Mouse (Mus musculus) hindbrain, embryonic 14.5 days (tissue): ENCODE data around the gene Zscan20. TPM values are rescaled to one million over a fixed set of nuclear protein-coding genes. Genes with fewer than 3 reads are reported as not detected.
A peak's percentile ranks its signal among the peaks of the same experiment; 100 is the strongest.
"Not testable (repeated sequence)": the region's sequence is repeated elsewhere in the genome, so short reads cannot be mapped to it uniquely, and the experiment has no call there.

Source experiments
- ATAC-seq: fragments of 200-750 bp; cut with Nextera tagmentation; 2 replicates; pipeline ENCODE4 v1.8.0; 2017; ENCODE audit warnings: moderate number of reproducible peaks, mild to moderate bottlenecking, moderate TSS enrichment, moderate library complexity; ENCODE audit not compliant: low FRiP score
- DNase-seq: peaks from one replicate; pipeline ENCODE4 v3.0.0-alpha.2; 2015; ENCODE audit warnings: low spot score
- H3K27ac ChIP-seq: fragments of 300-500 bp; sonication (generic); 2 replicates; pipeline ENCODE4 v1.5.1; 2014; ENCODE audit warnings: mild to moderate bottlenecking, moderate library complexity
- H3K27me3 ChIP-seq: fragments of 300-500 bp; sonication (generic); 2 replicates; pipeline ENCODE4 v1.6.1; 2014; ENCODE audit warnings: mild to moderate bottlenecking, low read length, mixed read lengths; ENCODE audit not compliant: control insufficient read depth, insufficient read depth
- H3K36me3 ChIP-seq: fragments of 300-500 bp; sonication (generic); replicated peaks from 2 replicates; pipeline ENCODE4 v1.6.1; 2014; ENCODE audit not compliant: control insufficient read depth, insufficient read depth
- H3K4me1 ChIP-seq: fragments of 300-500 bp; sonication (generic); replicated peaks from 2 replicates; pipeline ENCODE4 v1.6.1; 2014; ENCODE audit warnings: antibody characterized with exemption, low read length, mixed read lengths; ENCODE audit not compliant: control insufficient read depth, insufficient read depth
- H3K4me2 ChIP-seq: fragments of 300-500 bp; sonication (generic); replicated peaks from 2 replicates; pipeline ENCODE4 v1.6.1; 2014; ENCODE audit warnings: mild to moderate bottlenecking, moderate library complexity
- H3K4me3 ChIP-seq: fragments of 300-500 bp; sonication (generic); replicated peaks from 2 replicates; pipeline ENCODE4 v1.5.1; 2014; ENCODE audit warnings: mild to moderate bottlenecking, low read length
- H3K9ac ChIP-seq: fragments of 300-500 bp; sonication (generic); 2 replicates; pipeline ENCODE4 v1.6.1; 2014
- H3K9me3 ChIP-seq: fragments of 300-500 bp; sonication (generic); 2 replicates; pipeline ENCODE4 v1.6.1; 2016; ENCODE audit warnings: low read length; ENCODE audit not compliant: control insufficient read depth
- WGBS: fragments of 180-500 bp; shearing (Covaris S2); extraction: QIAGEN DNeasy Blood & Tissue Kit; methylation state at CpG from one replicate; pipeline ENCODE4 v1.1.7; 2014; 5-methylcytosine and 5-hydroxymethylcytosine counted together
- polyA plus RNA-seq: library from polyadenylated mRNA; unstranded; fragments of >200 nt; fragmentation: Nextera tagmentation; extraction: Ambion mirVana; gene quantifications from 2 replicates; pipeline ENCODE4 v1.2.1, GENCODE M21; 2014

The Zscan20 gene
- polyA plus RNA-seq, 1 experiment from 2014 or later, result 3.4 TPM

DNA sequence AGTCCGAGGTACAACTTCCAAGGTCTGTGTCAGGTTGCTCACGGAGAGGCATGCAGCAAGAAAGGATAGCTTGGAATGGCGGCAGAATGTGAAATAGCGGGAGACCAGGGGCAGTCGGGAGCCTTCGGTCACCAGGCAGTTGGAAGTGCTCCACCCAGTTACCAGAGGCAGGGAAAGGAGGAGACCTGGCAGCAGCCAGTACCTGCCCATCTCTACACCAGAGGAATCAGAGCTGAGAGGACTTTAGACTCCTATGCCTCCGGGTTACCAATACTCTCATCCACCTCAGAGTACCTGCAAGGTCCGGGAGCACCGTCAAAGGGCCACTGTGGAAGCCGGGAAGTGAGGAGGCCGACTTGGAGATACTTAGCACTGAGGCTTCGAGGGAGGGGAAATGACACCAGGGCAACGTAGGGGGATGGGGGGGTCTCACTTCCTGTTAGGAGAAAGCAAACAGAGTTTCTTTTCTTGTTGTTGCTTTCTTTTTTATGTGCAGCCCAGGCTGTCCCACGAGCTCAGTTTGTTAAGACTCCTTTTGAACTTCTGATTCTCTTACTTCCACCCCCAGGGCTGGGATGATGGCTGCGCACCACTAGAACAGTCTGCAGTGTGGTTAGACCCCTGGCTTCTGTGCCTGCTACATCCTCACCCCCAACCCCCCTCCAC, 8.5 kb upstream of the Zscan20 start, which contains the start of gene Tlr12:
TSS of gene Tlr12 (minus strand) at position 374 of the 666 bp plus-strand sequence.
- Histone ChIP-seq H3K4me2 (no peak within 1 kb of the TSS), H3K36me3 (no peaks in the 10 kb centered on the region), H3K27me3 (no peaks in the 10 kb centered on the region), H3K4me1 (no peaks in the 10 kb centered on the region), H3K4me3 (no peak within 1 kb of the TSS), H3K9me3 (no peaks in the 10 kb centered on the region), H3K27ac (no peak within 1 kb of the TSS), H3K9ac (no peak within 1 kb of the TSS)
- ATAC-seq, result no peak
- 83% methylated on average over 15 of the region's 15 CpGs for WGBS
- DNase-seq, result no peak

DNA sequence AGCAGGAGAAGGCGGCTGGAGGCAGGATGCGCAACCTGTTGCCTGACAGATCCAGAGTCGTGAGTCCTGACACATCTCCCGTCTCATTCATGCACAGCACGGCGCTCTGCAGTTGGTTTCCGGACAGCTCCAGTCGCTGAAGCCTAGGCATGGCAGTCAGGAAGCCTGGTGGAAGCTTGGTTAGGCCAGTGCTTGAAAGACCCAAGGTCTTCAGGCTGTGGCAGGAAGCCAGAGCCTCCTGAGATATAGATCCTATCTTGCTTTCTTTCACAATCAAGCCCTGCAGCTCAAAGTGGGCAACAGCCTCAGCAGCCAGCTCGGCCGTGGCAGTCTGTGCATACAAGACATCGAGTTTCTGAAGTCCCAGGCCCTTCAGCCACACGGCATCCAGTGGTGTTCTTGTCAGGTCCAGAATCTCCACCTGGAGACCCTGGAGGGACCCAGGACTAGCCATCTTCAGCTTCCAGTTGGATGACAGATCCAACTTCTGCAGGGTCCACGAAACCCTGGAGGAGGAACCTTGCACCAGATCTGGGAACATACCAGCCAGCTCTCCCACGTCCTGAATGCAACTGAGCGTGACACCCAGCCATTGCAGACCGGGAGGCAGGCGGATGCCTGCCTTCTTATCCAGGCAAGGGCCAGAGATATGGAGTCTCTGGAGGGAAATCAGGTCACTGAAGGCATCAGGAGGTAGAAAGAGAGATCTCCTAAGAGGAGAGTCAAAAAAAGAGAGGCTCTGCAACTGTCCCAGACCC, 7.6 kb upstream of the Zscan20 start:
- DNase-seq, result no peak
- H3K27me3 ChIP-seq, result no peaks in the 10 kb centered on the region
- no peaks in the 10 kb centered on the region for H3K9me3 ChIP-seq
- H3K4me1 ChIP-seq, result no peaks in the 10 kb centered on the region
- H3K36me3 ChIP-seq, result no peaks in the 10 kb centered on the region
- H3K4me2 ChIP-seq, result no peak overlapping the region
- H3K9ac ChIP-seq, result no peak overlapping the region
- 67% methylated on average over 17 of the region's 17 CpGs for WGBS
- ATAC-seq, result no peak
- no peak overlapping the region for H3K4me3 ChIP-seq
- no peak overlapping the region for H3K27ac ChIP-seq

DNA sequence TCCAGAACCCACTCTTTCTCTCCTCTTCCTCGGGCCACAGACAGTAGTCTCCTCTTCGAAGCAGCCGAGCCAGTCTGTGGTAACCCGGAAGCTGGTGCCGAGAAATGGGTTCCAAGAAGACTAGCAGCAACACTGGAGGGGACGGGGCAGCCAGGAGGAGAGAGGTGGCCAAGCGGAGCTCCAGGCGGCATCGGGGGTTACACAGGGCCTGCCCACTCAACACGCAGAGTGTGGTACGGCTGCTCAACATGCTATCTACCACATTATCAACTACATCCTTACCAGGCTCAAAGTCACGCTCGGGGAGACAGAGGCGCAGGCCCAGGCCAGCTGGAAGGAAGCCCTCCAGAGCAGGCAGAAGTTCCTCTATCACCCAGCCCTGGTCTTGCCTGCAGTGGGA, 5.9 kb upstream of the Zscan20 start:
- Histone ChIP-seq H3K27ac (no peak overlapping the region), H3K4me1 (no peaks in the 10 kb centered on the region), H3K36me3 (no peaks in the 10 kb centered on the region), H3K9me3 (no peaks in the 10 kb centered on the region), H3K9ac (no peak overlapping the region), H3K4me2 (no peak overlapping the region), H3K4me3 (no peak overlapping the region), H3K27me3 (no peaks in the 10 kb centered on the region)
- ATAC-seq (no peak), DNase-seq (no peak)
- WGBS, result 97% methylated on average over 14 of the region's 14 CpGs

DNA sequence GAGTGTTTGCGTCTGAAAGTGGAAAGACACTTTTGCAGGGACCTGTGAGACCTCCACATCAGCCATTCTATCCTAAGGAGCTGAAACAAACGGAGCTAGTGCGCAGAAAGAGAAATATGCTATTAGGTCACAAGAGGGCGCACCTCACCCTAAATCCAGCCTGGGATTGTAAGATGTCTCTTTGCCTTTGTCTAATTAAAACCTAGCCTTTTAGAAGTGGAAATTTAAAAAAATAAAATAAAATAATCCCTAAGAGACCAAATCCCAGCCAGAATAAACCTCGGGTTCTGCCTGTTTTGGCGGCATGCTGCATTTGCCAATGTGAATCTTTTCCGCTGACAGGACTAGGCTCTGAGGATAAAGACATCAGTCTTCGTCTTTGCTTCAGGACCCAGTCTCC, 3.4 kb upstream of the Zscan20 start:
- WGBS, result 21% methylated on average over 8 of the region's 8 CpGs
- no peak overlapping the region for H3K4me3 ChIP-seq
- H3K27me3 ChIP-seq, result no peaks in the 10 kb centered on the region
- H3K4me2 ChIP-seq, result no peak overlapping the region
- H3K36me3 ChIP-seq, result no peaks in the 10 kb centered on the region
- peaks cover 11% of the 10 kb centered on the region for H3K4me1 ChIP-seq
- H3K9me3 ChIP-seq, result no peaks in the 10 kb centered on the region
- peak; percentile 89 for DNase-seq
- no peak overlapping the region for H3K9ac ChIP-seq
- H3K27ac ChIP-seq, result no peak overlapping the region
- ATAC-seq, result no peak

DNA sequence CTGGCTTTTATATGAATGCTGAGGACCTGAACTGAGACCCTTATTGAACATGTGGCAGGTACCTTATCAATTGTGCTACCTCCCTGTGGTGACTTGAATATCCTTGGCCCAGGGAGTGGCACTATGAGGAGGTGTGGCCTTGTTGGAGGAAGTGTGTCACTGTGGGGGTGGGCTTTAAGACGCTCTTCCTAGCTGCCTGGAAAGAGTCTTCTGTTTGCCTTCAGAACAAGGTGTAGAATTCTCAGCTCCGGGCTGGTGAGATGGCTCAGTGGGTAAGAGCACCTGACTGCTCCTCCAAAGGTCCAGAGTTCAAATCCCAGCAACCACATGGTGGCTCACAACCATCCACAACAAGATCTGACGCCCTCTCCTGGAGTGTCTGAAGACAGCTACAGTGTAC, 1.8 kb upstream of the Zscan20 start:
- 87% methylated on average over 3 of the region's 3 CpGs for WGBS
- H3K9me3 ChIP-seq, H3K27ac ChIP-seq: not testable (repeated sequence)

DNA sequence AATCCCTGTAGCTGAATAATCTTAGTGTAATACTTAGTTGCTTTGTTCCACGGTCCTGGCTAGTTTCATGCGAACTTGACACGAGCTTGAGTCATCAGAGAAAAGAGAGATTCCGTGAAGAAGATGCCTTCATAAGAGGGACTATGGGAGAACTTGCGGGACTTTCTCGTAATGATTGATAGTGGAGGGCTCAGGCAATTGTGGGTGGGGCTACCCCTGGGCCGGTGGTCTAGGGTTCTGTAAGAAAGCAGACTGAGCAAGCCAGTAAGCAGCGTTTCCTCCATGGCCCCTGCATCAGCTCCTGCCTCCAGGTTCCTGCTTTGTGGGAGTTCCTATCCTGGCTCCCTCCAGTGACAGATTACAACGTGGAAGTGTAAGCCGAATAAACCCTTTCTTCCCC, 808 bp upstream of the Zscan20 start:
- H3K4me2 ChIP-seq, result peak overlapping the region; percentile 61
- H3K9me3 ChIP-seq, result no peaks in the 10 kb centered on the region
- no peaks in the 10 kb centered on the region for H3K36me3 ChIP-seq
- DNase-seq, result no peak
- no peak overlapping the region for H3K27ac ChIP-seq
- WGBS, result 27% methylated on average over 10 of the region's 10 CpGs
- no peak overlapping the region for H3K9ac ChIP-seq
- no peak for ATAC-seq
- peaks cover 14% of the 10 kb centered on the region for H3K4me1 ChIP-seq
- H3K27me3 ChIP-seq, result no peaks in the 10 kb centered on the region
- no peak overlapping the region for H3K4me3 ChIP-seq

More for the DNA sequence above, 1.8 kb upstream of the Zscan20 start:
- H3K27me3 ChIP-seq, DNase-seq, H3K36me3 ChIP-seq, H3K4me2 ChIP-seq, ATAC-seq, H3K4me3 ChIP-seq, H3K9ac ChIP-seq: not testable (repeated sequence)
- peaks cover 14% of the 10 kb centered on the region for H3K4me1 ChIP-seq

DNA sequence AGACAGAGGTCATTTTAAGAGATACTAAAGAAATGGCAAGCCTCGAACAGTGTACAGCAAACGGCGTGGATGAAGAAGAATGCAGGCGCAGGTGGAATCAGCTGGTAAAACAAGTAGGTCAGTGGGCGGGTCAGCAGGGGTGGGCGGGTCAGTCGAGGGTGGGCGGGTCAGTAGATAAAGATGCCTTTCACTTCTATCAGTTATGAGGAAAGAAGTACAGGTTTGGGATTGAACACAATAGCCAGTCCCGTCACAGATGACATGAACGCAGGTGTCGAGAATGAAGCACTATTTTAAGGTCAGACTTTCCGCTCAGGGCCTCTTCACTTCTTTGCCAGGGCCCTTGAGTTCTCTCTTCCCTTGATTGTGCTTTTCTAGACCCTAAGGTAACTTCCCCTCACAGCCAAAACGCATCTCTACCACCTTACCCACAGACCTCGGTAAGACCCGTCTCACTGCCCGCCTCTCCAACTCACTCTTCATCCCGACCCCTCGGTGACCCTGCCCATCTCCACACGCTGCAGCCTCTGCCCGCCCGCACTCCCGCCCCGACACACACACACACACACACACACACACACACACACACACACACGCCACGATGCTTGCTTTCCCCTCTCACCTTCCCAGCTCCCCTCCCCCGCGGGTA, 498 bp downstream of the Zscan20 start:
- peak overlapping the region; percentile 49 for H3K4me3 ChIP-seq
- H3K4me2 ChIP-seq, result peak overlapping the region; percentile 61
- H3K9ac ChIP-seq, result peak overlapping the region; percentile 55
- no peaks in the 10 kb centered on the region for H3K27me3 ChIP-seq
- peaks cover 1% of the 10 kb centered on the region for H3K36me3 ChIP-seq
- H3K9me3 ChIP-seq, result no peaks in the 10 kb centered on the region
- ATAC-seq (no peak), DNase-seq (no peak)
- H3K4me1 ChIP-seq, result peaks cover 14% of the 10 kb centered on the region
- no peak overlapping the region for H3K27ac ChIP-seq
- 11% methylated on average over 25 of the region's 27 CpGs for WGBS

DNA sequence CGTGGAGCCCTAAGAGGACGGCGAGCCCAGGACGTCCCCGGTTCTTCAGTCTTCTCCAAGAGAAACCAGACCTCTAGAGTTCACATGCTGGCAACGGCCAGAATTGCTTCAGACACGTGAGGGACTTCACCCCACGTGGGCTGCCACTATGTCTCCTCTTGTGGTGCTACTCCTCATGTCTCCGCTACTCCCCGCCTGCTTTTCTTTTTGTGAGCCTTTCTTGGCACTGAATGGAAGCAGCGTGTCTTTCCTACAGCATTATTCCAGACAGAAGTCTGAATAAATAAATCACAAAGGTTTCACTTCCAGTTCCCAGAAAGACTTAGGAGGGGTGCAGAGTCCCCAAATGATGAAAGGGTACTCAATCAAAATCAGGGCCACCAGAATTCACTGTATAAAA, 2.2 kb downstream of the Zscan20 start:
- DNase-seq, result no peak

DNA sequence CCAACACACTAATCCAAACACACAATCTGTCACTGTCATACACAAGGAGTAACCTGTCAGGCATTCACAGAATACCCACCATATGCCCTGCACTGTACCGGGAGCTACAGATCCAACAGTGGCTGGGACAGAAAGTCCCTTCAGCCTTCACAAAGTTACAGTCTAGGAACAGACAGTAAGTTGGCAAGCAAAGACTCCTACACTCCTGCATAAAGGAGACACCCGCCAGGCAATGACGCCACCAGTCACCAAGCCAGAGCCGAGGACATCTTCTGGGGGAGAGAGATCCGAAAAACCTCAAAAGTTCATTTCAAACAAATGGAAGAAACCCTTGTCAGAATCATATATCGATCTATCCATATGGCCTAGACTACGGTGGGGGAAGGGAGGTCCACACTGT, 3.3 kb downstream of the Zscan20 start:
- DNase-seq (no peak), ATAC-seq (no peak)
- Histone ChIP-seq H3K9me3 (no peaks in the 10 kb centered on the region), H3K27ac (no peak overlapping the region), H3K4me3 (no peak overlapping the region), H3K27me3 (no peaks in the 10 kb centered on the region), H3K9ac (no peak overlapping the region), H3K36me3 (peaks cover 28% of the 10 kb centered on the region), H3K4me1 (peaks cover 14% of the 10 kb centered on the region), H3K4me2 (no peak overlapping the region)
- WGBS, result 94% methylated on average over 7 of the region's 7 CpGs

More for the DNA sequence above, 2.2 kb downstream of the Zscan20 start:
- no peak for ATAC-seq
- Histone ChIP-seq H3K36me3 (peaks cover 19% of the 10 kb centered on the region), H3K27ac (no peak overlapping the region), H3K4me1 (peaks cover 14% of the 10 kb centered on the region), H3K4me2 (no peak overlapping the region), H3K9ac (no peak overlapping the region), H3K9me3 (no peaks in the 10 kb centered on the region), H3K27me3 (no peaks in the 10 kb centered on the region), H3K4me3 (no peak overlapping the region)
- WGBS, result 81% methylated on average over 11 of the region's 11 CpGs
